Mouse (Mus musculus): ENCODE results near the gene Nos1ap. TPM values are rescaled to one million over a fixed set of nuclear protein-coding genes. Genes with fewer than 3 reads are reported as not detected.
A peak's percentile ranks its signal among the peaks of the same experiment; 100 is the strongest.

Gene Nos1ap
- polyA plus RNA-seq, 1 experiment from 2014 or later: 7.6 TPM

DNA sequence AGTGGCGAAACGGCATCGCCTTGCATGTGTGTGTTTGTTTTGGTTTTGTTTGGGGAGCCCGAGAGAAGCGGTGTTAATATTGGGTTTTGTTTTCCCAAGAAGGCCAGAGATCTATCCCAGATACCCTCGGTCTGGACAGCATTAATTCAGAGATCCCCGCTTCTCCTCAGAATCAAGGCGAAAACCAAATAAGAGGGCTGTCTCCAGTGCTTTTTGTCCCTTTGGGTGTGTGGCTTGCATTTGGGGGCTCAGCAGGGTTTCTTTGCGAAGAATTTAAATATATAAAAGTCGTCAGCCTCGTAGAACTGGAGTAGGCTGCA lies 340 bp upstream of the Nos1ap start:
- no peak for DNase-seq (ENCODE audit: low read depth, low spot score)
- in situ Hi-C loops (cut with MboI; ENCODE audit: low pct_unique_long_range_greater_than_20kb): no loop called here
- POLR2A ChIA-PET: interaction anchor here (1.4 kb wide), 1 partner anchor 167 kb away, joined by 3 read pairs; no protein-coding TSS in a partner anchor
- no peak for ATAC-seq
- CTCF ChIA-PET: interaction anchor here (1.5 kb wide), 1 partner anchor 298 kb away, joined by 7 read pairs; no protein-coding TSS in a partner anchor
- H3K27me3 ChIP-seq: no peaks in the 10 kb centered on the region
- no peak for TF ChIP-seq CTCF (IDR thresholded peaks at IDR 0.05)

DNA sequence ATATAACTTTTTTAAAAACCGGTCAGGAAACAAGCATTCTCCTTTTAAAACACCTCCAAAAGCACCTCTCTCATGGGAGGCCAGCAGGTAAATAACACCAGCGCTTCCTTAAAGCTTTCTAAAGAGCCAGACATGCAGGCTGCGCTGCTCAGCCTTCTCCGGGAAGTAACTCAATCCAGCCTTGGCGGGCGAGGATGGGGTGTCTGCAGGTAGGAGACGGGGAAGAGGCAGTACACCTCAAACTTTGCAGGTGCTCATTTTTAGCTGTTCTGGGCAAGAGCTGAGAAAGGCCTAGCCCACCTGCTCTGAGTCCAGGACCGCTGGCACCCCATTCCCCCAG lies 812 bp downstream of the Nos1ap start:
- in situ Hi-C loops (cut with MboI; ENCODE audit: low pct_unique_long_range_greater_than_20kb): no loop called here
- no peaks in the 10 kb centered on the region for H3K27me3 ChIP-seq
- TF ChIP-seq CTCF (IDR thresholded peaks at IDR 0.05): no peak
- POLR2A ChIA-PET: interaction anchor here (0.7 to 1.4 kb wide), 2 partner anchors 81 to 166 kb away, joined by 3 to 5 read pairs; no protein-coding TSS in a partner anchor
- ATAC-seq (peak; percentile 9), DNase-seq (ENCODE audit: low read depth, low spot score) (no peak)
- CTCF ChIA-PET: no interaction called here

DNA sequence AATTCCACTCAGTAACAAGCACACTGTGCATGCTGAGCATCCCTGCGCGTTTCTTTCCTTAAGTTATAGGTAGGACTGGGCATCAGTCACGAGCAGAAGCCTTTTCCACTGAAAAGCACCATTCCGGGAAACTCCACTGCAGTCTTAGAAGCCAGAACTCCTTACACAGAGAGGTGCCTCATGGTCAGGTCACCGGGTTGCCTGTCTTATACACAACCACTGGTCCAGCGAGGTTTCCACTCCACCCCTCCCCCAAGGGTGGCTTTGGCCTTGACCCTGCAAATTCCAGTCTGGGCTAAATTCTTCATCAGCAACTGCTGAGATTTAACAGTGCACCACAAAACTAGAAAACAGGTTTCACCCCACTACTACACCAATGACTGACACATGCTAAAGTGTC lies 1.3 kb downstream of the Nos1ap start:
- H3K27me3 ChIP-seq: no peaks in the 10 kb centered on the region
- in situ Hi-C loops (cut with MboI; ENCODE audit: low pct_unique_long_range_greater_than_20kb): no loop called here
- CTCF ChIA-PET: no interaction called here
- ATAC-seq (no peak), DNase-seq (ENCODE audit: low read depth, low spot score) (no peak)
- POLR2A ChIA-PET: interaction anchor here (1.4 kb wide), 1 partner anchor 166 kb away, joined by 3 read pairs; no protein-coding TSS in a partner anchor
- TF ChIP-seq CTCF (IDR thresholded peaks at IDR 0.05): no peak

DNA sequence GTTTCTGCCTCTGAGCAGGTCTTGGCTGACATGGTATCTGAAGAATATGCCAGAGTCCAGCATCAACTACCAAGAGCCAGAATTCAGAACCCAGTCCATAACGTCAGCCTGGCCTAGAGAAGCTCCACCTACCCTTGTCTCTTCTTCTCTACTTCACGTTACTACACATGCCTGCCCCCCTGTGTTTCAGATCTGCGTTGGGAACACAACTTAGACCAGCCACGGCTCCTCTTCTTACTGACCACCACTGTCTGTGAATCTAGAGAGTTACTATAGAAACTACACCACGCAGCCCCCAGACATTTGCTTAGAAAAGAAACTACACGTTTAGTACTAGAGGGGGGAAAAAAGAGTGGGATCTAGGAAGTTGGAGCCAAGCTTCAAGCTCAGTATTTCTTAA lies 2.9 kb downstream of the Nos1ap start:
- in situ Hi-C loops (cut with MboI; ENCODE audit: low pct_unique_long_range_greater_than_20kb): no loop called here
- no peak for ATAC-seq
- ChIA-PET POLR2A (no interaction called here), CTCF (interaction anchor here (1.0 kb wide), 1 partner anchor 11 kb away, joined by 3 read pairs; no protein-coding TSS in a partner anchor)
- no peaks in the 10 kb centered on the region for H3K27me3 ChIP-seq
- TF ChIP-seq CTCF (IDR thresholded peaks at IDR 0.05): no peak
- DNase-seq (ENCODE audit: low read depth, low spot score): no peak

DNA sequence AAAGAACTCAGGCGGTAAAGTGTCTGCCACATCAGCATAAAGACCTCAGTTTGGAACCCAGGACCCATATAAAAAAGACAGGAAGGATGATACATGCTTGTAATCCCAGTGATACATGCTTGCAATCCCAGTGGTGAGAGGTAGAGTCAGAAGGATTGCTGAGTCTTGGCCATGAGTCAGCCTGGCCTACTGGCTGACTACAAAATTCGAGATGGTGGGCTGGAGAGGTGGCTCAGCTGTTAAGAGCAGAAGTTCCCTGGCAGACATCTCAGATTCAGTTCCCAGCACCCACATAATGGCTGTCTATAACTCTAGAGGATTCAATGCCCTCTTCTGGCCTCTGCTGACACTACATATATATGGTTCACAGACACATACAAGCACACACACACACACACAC lies 5.7 kb downstream of the Nos1ap start:
- no peak for TF ChIP-seq CTCF (IDR thresholded peaks at IDR 0.05)
- POLR2A ChIA-PET: no interaction called here
- CTCF ChIA-PET: no interaction called here
- in situ Hi-C loops (cut with MboI; ENCODE audit: low pct_unique_long_range_greater_than_20kb): no loop called here
- no peaks in the 10 kb centered on the region for H3K27me3 ChIP-seq
- DNase-seq (ENCODE audit: low read depth, low spot score): no peak
- no peak for ATAC-seq

DNA sequence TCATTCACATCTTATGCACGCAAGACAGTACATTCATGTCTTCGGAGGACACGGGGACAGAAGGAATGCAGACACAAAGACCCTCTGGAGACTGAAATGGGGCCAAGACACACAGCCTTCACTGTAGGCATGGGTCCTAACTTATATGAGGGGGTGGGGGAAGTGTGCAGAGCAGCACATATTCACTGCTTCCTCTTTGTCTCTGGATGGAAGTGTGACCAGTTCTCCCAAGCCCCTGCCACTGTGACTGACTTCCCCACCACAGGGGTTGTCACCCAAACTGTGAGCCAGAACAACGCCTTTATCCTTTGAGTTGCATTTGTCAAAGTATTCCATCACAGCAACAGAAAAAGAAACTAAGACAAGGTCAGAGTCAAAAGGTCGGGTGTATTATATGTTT lies 7.3 kb downstream of the Nos1ap start:
- in situ Hi-C loops (cut with MboI; ENCODE audit: low pct_unique_long_range_greater_than_20kb): no loop called here
- TF ChIP-seq CTCF (IDR thresholded peaks at IDR 0.05): no peak
- no peak for ATAC-seq

DNA sequence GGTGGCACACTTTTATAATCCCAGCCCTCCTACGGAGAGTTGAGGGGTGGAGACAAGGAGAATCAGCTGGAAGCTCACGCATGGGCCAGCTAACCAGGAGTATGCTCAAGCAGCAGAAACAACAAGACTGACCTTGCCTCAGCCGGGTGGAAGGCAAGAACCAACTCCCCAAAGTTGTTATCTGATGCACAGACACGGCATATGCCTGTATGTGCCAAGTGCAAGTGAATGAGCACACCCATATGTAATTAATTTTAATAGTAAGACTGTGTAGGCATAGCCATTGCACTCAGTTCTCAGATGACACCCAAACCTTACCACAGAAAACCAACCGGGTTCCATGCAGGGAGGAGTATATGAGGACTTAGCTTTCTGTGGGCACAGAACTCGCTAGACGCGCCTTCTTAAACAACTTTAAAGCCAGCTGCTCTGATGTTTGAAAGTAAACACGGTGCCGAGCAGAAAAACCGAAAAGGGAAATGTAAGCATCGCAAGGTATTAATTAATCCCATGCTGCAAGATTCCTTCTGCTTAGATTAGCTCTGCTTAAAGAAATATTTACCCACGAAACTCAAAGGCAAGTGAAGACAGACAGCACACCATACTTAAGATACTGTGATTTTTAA lies 9.1 kb downstream of the Nos1ap start:
- ATAC-seq: no peak
- no peak for TF ChIP-seq CTCF (IDR thresholded peaks at IDR 0.05)
- no peaks in the 10 kb centered on the region for H3K27me3 ChIP-seq
- DNase-seq (ENCODE audit: low read depth, low spot score): no peak
- ChIA-PET CTCF (interaction anchor here (0.7 to 1.0 kb wide), 2 partner anchors 9 to 286 kb away, joined by 3 to 5 read pairs; no protein-coding TSS in a partner anchor), POLR2A (interaction anchor here (0.5 to 0.6 kb wide), 2 partner anchors 95 to 315 kb away, joined by 4 to 6 read pairs; no protein-coding TSS in a partner anchor)
- in situ Hi-C loops (cut with MboI; ENCODE audit: low pct_unique_long_range_greater_than_20kb): no loop called here

More for the DNA sequence above, 7.3 kb downstream of the Nos1ap start:
- ChIA-PET POLR2A (no interaction called here), CTCF (no interaction called here)
- no peaks in the 10 kb centered on the region for H3K27me3 ChIP-seq
- no peak for DNase-seq (ENCODE audit: low read depth, low spot score)

DNA sequence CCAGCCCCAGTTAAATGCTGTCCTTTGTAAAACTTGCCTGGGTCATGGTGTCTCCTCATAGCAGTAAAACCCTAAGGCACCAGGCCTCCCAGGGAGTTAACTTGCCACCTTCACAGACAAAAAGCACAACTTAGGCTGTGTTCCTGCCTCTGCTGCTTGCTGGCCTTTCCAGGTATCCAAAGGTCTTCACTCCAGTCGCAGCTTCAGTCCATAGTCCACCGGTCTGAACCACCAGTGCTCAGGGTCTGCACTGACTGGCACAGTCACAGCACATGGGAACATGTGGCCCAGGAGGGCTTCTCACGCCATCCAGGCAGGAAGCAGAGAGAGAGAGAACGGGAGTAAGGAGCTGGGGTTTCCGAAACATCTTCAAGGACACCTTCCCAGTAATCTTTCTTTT lies 10.2 kb downstream of the Nos1ap start:
- DNase-seq (ENCODE audit: low read depth, low spot score) (no peak), ATAC-seq (no peak)
- no peak for TF ChIP-seq CTCF (IDR thresholded peaks at IDR 0.05)
- POLR2A ChIA-PET: no interaction called here
- in situ Hi-C loops (cut with MboI; ENCODE audit: low pct_unique_long_range_greater_than_20kb): no loop called here
- H3K27me3 ChIP-seq: no peaks in the 10 kb centered on the region
- CTCF ChIA-PET: interaction anchor here (1.0 kb wide), 1 partner anchor 8 kb away, joined by 5 read pairs; no protein-coding TSS in a partner anchor

DNA sequence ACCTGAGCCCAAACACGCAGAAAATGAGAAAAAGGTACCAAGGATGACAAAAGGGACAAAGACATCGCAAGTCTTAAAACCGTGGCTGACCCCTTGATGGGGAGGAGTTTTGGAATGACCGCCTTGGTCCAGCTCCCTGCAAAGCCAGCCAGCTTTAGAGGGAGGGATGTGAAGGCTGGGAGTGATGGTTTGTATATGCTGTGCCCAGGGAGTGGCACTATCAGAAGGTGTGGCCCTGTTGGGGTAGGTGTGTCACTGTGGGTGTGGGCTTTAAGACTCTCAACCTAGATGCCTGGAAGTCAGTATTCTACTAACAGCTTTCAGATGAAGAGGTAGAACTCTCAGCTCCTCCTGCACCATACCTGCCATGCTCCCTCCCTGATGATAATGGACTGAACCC lies 10.6 kb downstream of the Nos1ap start:
- ChIA-PET POLR2A (no interaction called here), CTCF (no interaction called here)
- no peak for ATAC-seq
- in situ Hi-C loops (cut with MboI; ENCODE audit: low pct_unique_long_range_greater_than_20kb): no loop called here
- no peaks in the 10 kb centered on the region for H3K27me3 ChIP-seq
- TF ChIP-seq CTCF (IDR thresholded peaks at IDR 0.05): no peak
- no peak for DNase-seq (ENCODE audit: low read depth, low spot score)

DNA sequence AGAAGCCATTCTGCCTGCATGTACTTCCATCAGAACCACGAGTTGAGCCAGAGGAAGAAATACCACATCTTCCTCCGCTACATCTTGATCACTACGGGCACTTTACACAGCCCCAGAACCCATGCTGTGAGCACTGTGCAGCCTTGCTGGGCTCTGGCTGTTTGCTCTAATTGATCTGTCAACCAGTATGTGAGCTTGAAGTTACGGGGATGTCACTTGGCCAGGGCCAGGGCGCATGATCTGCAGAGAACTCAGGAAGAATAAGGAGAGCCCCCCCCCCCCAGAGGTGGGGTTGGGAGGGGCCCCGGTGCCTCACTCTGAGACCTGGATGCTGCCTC lies 13.0 kb downstream of the Nos1ap start:
- ATAC-seq (no peak), DNase-seq (ENCODE audit: low read depth, low spot score) (no peak)
- in situ Hi-C loops (cut with MboI; ENCODE audit: low pct_unique_long_range_greater_than_20kb): no loop called here
- ChIA-PET POLR2A (interaction anchor here (0.7 kb wide), 1 partner anchor 35 kb away, joined by 3 read pairs; no protein-coding TSS in a partner anchor), CTCF (no interaction called here)
- H3K27me3 ChIP-seq: no peaks in the 10 kb centered on the region
- no peak for TF ChIP-seq CTCF (IDR thresholded peaks at IDR 0.05)

DNA sequence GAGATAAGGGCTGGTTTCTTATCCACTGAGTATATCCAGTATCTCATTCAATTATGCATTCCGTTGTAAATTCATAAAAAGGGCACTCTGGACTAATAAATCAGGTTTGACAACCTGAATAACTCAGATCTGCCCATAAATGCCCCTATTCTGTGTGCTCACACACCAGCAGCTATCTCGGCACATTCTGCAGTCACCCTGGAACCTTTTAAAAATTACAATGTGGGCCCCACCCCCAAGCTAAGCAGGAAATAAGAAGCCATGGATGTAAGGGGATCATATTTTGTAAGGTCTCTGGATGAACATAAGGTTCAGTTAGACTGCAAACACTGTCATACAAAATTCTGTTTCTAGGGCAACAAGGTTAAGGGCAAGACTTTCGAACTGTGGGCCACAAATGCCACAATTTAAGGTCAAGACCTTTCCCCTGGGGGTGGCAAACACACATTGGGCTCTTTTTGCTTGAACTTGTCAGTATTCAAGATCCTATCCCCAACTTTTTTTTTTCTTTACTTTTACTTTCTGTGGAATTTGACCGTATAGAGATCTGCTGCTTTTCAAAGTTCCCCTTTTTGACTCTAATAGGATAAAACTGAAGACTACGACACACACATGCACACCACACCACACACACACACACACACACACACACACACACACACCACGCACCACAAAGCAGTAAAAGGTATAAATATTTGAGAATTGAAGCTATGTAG lies 13.5 kb downstream of the Nos1ap start:
- in situ Hi-C loops (cut with MboI; ENCODE audit: low pct_unique_long_range_greater_than_20kb): no loop called here
- no peak for TF ChIP-seq CTCF (IDR thresholded peaks at IDR 0.05)
- ChIA-PET CTCF (interaction anchor here (0.9 kb wide), 1 partner anchor 11 kb away, joined by 3 read pairs; no protein-coding TSS in a partner anchor), POLR2A (interaction anchor here (0.7 kb wide), 1 partner anchor 34 kb away, joined by 3 read pairs; no protein-coding TSS in a partner anchor)
- no peak for DNase-seq (ENCODE audit: low read depth, low spot score)
- ATAC-seq: no peak
- no peaks in the 10 kb centered on the region for H3K27me3 ChIP-seq
